Mouse (Mus musculus): Measurements from ENCODE around the gene Cyp26b1. TPM values are rescaled to one million over a fixed set of nuclear protein-coding genes. Genes with fewer than 3 reads are reported as not detected.

Gene Cyp26b1
- polyA plus RNA-seq, 1 experiment from 2014 or later = 20.6 TPM

- no peaks in the 10 kb centered on the region for H3K9me3 ChIP-seq (replicated peaks)
- peaks cover 61% of the 10 kb centered on the region for H3K27me3 ChIP-seq
- H3K36me3 ChIP-seq = no peaks in the 10 kb centered on the region
- H3K27ac ChIP-seq (replicated peaks) = peak overlapping the region; percentile 84
- H3K9ac ChIP-seq = peak overlapping the region; percentile 60; the same call in 1 of the 2 replicates
- H3K4me3 ChIP-seq (replicated peaks) = peak overlapping the region; percentile 60
- H3K4me2 ChIP-seq (replicated peaks) = peak overlapping the region; percentile 92
- under 1% methylated on average over 28 of the region's 28 CpGs for WGBS
- peaks cover 83% of the 10 kb centered on the region for H3K4me1 ChIP-seq
- no peak for ATAC-seq (ENCODE audit: insufficient number of reproducible peaks, low FRiP score, low TSS enrichment, low read depth)
Measured at GRCm38 (mm10) chr6:84586551-84587200, 7.0 kb downstream of the Cyp26b1 start.

GRCm38 (mm10) chr6:84585686-84586300 lies 7.9 kb downstream of the Cyp26b1 start:
- peak overlapping the region; percentile 60 for H3K4me3 ChIP-seq (replicated peaks)
- WGBS = under 1% methylated on average over 37 of the region's 37 CpGs
- peaks cover 58% of the 10 kb centered on the region for H3K27me3 ChIP-seq
- peak overlapping the region; percentile 39; the same call in 1 of the 2 replicates for H3K9ac ChIP-seq
- H3K36me3 ChIP-seq = no peaks in the 10 kb centered on the region
- peaks cover 92% of the 10 kb centered on the region for H3K4me1 ChIP-seq
- H3K4me2 ChIP-seq (replicated peaks) = peak overlapping the region; percentile 92
- peak overlapping the region; percentile 84 for H3K27ac ChIP-seq (replicated peaks)
- no peaks in the 10 kb centered on the region for H3K9me3 ChIP-seq (replicated peaks)
- no peak for ATAC-seq (ENCODE audit: insufficient number of reproducible peaks, low FRiP score, low TSS enrichment, low read depth)

- ATAC-seq (ENCODE audit: insufficient number of reproducible peaks, low FRiP score, low TSS enrichment, low read depth) = peak; percentile 35
- Histone ChIP-seq H3K4me2 (replicated peaks) (peak overlapping the region; percentile 92), H3K27me3 (peaks cover 61% of the 10 kb centered on the region)
Measured at GRCm38 (mm10) chr6:84584783-84585685, 8.7 kb downstream of the Cyp26b1 start.

GRCm38 (mm10) chr6:84583841-84584782 lies 9.6 kb downstream of the Cyp26b1 start:
- Histone ChIP-seq H3K27me3 (peaks cover 52% of the 10 kb centered on the region), H3K9ac (peak overlapping the region; percentile 39; the same call in 1 of the 2 replicates), H3K36me3 (no peaks in the 10 kb centered on the region), H3K4me1 (peaks cover 94% of the 10 kb centered on the region), H3K9me3 (replicated peaks) (no peaks in the 10 kb centered on the region), H3K4me2 (replicated peaks) (peak overlapping the region; percentile 92), H3K4me3 (replicated peaks) (peak overlapping the region; percentile 60), H3K27ac (replicated peaks) (peak overlapping the region; percentile 84)
- no peak for ATAC-seq (ENCODE audit: insufficient number of reproducible peaks, low FRiP score, low TSS enrichment, low read depth)
- WGBS = 3% methylated on average over 48 of the region's 48 CpGs

More at GRCm38 (mm10) chr6:84584783-84585685, 8.7 kb downstream of the Cyp26b1 start:
- H3K9me3 ChIP-seq (replicated peaks) = no peaks in the 10 kb centered on the region
- no peaks in the 10 kb centered on the region for H3K36me3 ChIP-seq
- under 1% methylated on average over 66 of the region's 66 CpGs for WGBS
- H3K27ac ChIP-seq (replicated peaks) = peak overlapping the region; percentile 84
- H3K4me3 ChIP-seq (replicated peaks) = peak overlapping the region; percentile 60
- H3K9ac ChIP-seq = peak overlapping the region; percentile 39; the same call in 1 of the 2 replicates
- H3K4me1 ChIP-seq = peaks cover 94% of the 10 kb centered on the region

GRCm38 (mm10) chr6:84583371-84583770 lies 10.3 kb downstream of the Cyp26b1 start:
- no peak; the same call in 1 of the 2 replicates for ATAC-seq (ENCODE audit: insufficient number of reproducible peaks, low FRiP score, low TSS enrichment, low read depth)
- under 1% methylated on average over 26 of the region's 26 CpGs for WGBS
- peak overlapping the region; percentile 60 for H3K4me3 ChIP-seq (replicated peaks)
- 0 out of 2 replicates have a peak overlapping the region, but pooled peaks have one; percentile 7 for H3K9ac ChIP-seq
- H3K27me3 ChIP-seq = peaks cover 51% of the 10 kb centered on the region
- no peaks in the 10 kb centered on the region for H3K36me3 ChIP-seq
- H3K27ac ChIP-seq (replicated peaks) = peak overlapping the region; percentile 84
- H3K9me3 ChIP-seq (replicated peaks) = no peaks in the 10 kb centered on the region
- H3K4me2 ChIP-seq (replicated peaks) = peak overlapping the region; percentile 92
- H3K4me1 ChIP-seq = peaks cover 94% of the 10 kb centered on the region

GRCm38 (mm10) chr6:84582826-84583225 lies 10.9 kb downstream of the Cyp26b1 start:
- no peaks in the 10 kb centered on the region for H3K36me3 ChIP-seq

GRCm38 (mm10) chr6:84581833-84582445 lies 11.8 kb downstream of the Cyp26b1 start:
- Histone ChIP-seq H3K9me3 (replicated peaks) (no peaks in the 10 kb centered on the region), H3K9ac (no peak overlapping the region), H3K4me3 (replicated peaks) (no peak overlapping the region), H3K27me3 (peaks cover 40% of the 10 kb centered on the region), H3K27ac (replicated peaks) (0 out of 2 replicates have a peak overlapping the region, but pooled peaks have one; percentile 7), H3K4me1 (peaks cover 85% of the 10 kb centered on the region), H3K36me3 (no peaks in the 10 kb centered on the region), H3K4me2 (replicated peaks) (0 out of 2 replicates have a peak overlapping the region, but pooled peaks have one; percentile 10)
- no peak for ATAC-seq (ENCODE audit: insufficient number of reproducible peaks, low FRiP score, low TSS enrichment, low read depth)
- WGBS = 39% methylated on average over 9 of the region's 9 CpGs

More at GRCm38 (mm10) chr6:84582826-84583225, 10.9 kb downstream of the Cyp26b1 start:
- peaks cover 93% of the 10 kb centered on the region for H3K4me1 ChIP-seq
- peak overlapping the region; percentile 92 for H3K4me2 ChIP-seq (replicated peaks)
- H3K9ac ChIP-seq = no peak overlapping the region
- 47% methylated on average over 5 of the region's 5 CpGs for WGBS
- peaks cover 48% of the 10 kb centered on the region for H3K27me3 ChIP-seq
- H3K9me3 ChIP-seq (replicated peaks) = no peaks in the 10 kb centered on the region
- peak overlapping the region; percentile 84; the same call in 1 of the 2 replicates for H3K27ac ChIP-seq (replicated peaks)
- H3K4me3 ChIP-seq (replicated peaks) = no peak overlapping the region
- ATAC-seq (ENCODE audit: insufficient number of reproducible peaks, low FRiP score, low TSS enrichment, low read depth) = no peak

- ATAC-seq (ENCODE audit: insufficient number of reproducible peaks, low FRiP score, low TSS enrichment, low read depth) = no peak
- Histone ChIP-seq H3K27me3 (peaks cover 43% of the 10 kb centered on the region), H3K9ac (no peak overlapping the region), H3K4me2 (replicated peaks) (no peak overlapping the region), H3K4me1 (peaks cover 77% of the 10 kb centered on the region), H3K27ac (replicated peaks) (no peak overlapping the region), H3K4me3 (replicated peaks) (no peak overlapping the region), H3K36me3 (0 out of 2 replicates have a peak, but pooled peaks cover 2% of the 10 kb centered on the region), H3K9me3 (replicated peaks) (no peaks in the 10 kb centered on the region)
- WGBS = 61% methylated on average over 6 of the region's 6 CpGs
Measured at GRCm38 (mm10) chr6:84580979-84581832, 12.5 kb downstream of the Cyp26b1 start.

- peaks cover 4% of the 10 kb centered on the region; the same call in 1 of the 2 replicates for H3K36me3 ChIP-seq
- 60% methylated on average over 8 of the region's 8 CpGs for WGBS
- no peak overlapping the region for H3K27ac ChIP-seq (replicated peaks)
- ATAC-seq (ENCODE audit: insufficient number of reproducible peaks, low FRiP score, low TSS enrichment, low read depth) = no peak
- peaks cover 61% of the 10 kb centered on the region for H3K4me1 ChIP-seq
- H3K9ac ChIP-seq = no peak overlapping the region
- peaks cover 41% of the 10 kb centered on the region for H3K27me3 ChIP-seq
- H3K4me2 ChIP-seq (replicated peaks) = no peak overlapping the region
- no peak overlapping the region for H3K4me3 ChIP-seq (replicated peaks)
- no peaks in the 10 kb centered on the region for H3K9me3 ChIP-seq (replicated peaks)
Measured at GRCm38 (mm10) chr6:84579508-84579907, 14.2 kb downstream of the Cyp26b1 start.

Data from embryonic facial prominence, embryonic 15.5 days (tissue).